Mouse (Mus musculus): ENCODE data around the gene Lrp8. TPM values are rescaled to one million over a fixed set of nuclear protein-coding genes. Genes with fewer than 3 reads are reported as not detected.

Gene Lrp8
- total and polyA plus RNA-seq, 3 experiments, result 25.2 to 33.2 TPM; not detected in 1

DNA sequence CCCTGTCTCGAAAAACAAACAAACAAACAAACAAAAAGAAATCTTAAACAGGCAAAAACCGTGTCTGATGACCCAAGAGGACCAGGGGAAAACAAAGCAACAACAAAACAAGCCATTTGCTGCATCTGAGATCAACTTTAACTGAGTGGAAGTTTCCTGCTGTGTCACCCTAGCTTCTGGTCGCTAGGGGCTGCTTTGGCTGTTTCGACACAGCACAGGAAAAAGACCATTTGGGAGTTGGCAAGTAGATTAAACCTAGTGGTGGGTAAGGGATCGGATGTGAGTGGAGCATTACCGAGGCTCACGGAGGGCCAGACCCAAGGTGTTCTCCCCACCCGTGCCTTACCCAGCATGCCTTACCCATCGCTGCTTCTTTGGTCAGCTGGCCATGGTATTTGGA, 104.5 kb downstream of the Lrp8 start:
- no peaks in the 10 kb centered on the region for H3K9me3 ChIP-seq (replicated peaks; ENCODE audit: insufficient read depth, low read length)
- H3K4me1 ChIP-seq (ENCODE audit: control insufficient read depth in 1 of 2, insufficient read depth in 2 of 2, low read length in 2 of 2), result no peaks in the 10 kb centered on the region
- no peak overlapping the region for H3K27ac ChIP-seq (ENCODE audit: control insufficient read depth, low read depth, low read length)
- H3K36me3 ChIP-seq (ENCODE audit: control insufficient read depth in 1 of 2, insufficient read depth in 2 of 2, low read length in 2 of 2), result no peaks in the 10 kb centered on the region
- H3K79me2 ChIP-seq (ENCODE audit: control insufficient read depth, insufficient read depth, low read length, poor library complexity), result no peaks in the 10 kb centered on the region
- H3K27me3 ChIP-seq (ENCODE audit: control insufficient read depth in 1 of 2, insufficient read depth in 2 of 2, low read length in 2 of 2), result no peaks in the 10 kb centered on the region
- no peak overlapping the region for H3K9ac ChIP-seq (ENCODE audit: control insufficient read depth, low read depth, low read length, poor library complexity, severe bottlenecking)
- no peak for TF ChIP-seq KAT2A (conservative IDR thresholded peaks at IDR 0.05; ENCODE audit: low read depth, low read length)
- TF ChIP-seq ZNF384 (IDR thresholded peaks at IDR 0.05; ENCODE audit: low read depth, low read length), result no peak
- DNase-seq (ENCODE audit: low read depth, low spot score), result no peak
- no peak overlapping the region for H3K4me3 ChIP-seq (ENCODE audit: control insufficient read depth in 1 of 2, insufficient read depth in 1 of 2, low read depth in 2 of 2, low read length in 2 of 2)

DNA sequence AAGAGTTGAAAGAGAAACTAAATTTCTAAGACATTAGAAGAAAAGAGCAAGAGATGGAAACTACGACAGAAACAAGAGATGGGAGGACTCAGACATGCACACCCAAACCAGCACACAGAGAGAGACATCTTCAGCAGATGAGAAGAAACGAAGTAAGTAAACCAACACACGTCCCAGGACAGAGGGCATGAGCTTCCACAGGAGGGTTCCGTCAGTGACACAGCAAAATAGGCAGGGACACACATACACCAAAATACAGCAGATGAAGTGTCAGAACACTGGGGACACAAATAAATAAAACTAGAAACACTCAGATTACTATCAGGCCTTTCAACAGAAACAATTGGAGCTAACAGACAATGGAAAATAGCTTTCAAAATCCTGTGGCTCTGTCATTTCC, 108.0 kb downstream of the Lrp8 start:
- TF ChIP-seq BHLHE40 (IDR thresholded peaks at IDR 0.05; ENCODE audit: borderline replicate concordance, low read depth, low read length) (no peak), RCOR1 (IDR thresholded peaks at IDR 0.05; ENCODE audit: low read depth, low read length) (no peak), CTCF (IDR thresholded peaks at IDR 0.05 in 2 of 3, conservative IDR thresholded peaks at IDR 0.05 in 1 of 3; ENCODE audit: control insufficient read depth in 1 of 3, insufficient read depth in 1 of 3, low read depth in 2 of 3, low read length in 3 of 3, poor library complexity in 1 of 3, severe bottlenecking in 1 of 3) (no peak), MAFK (IDR thresholded peaks at IDR 0.05; ENCODE audit: borderline replicate concordance, low read depth, low read length) (no peak), GABPA (IDR thresholded peaks at IDR 0.05; ENCODE audit: low read depth, low read length) (no peak), KAT2A (conservative IDR thresholded peaks at IDR 0.05; ENCODE audit: low read depth, low read length) (no peak)
- no peaks in the 10 kb centered on the region for H3K79me2 ChIP-seq (ENCODE audit: control insufficient read depth, insufficient read depth, low read length, poor library complexity)
- no peak overlapping the region for H3K9ac ChIP-seq (ENCODE audit: control insufficient read depth, low read depth, low read length, poor library complexity, severe bottlenecking)
- H3K27me3 ChIP-seq (ENCODE audit: control insufficient read depth in 1 of 2, insufficient read depth in 2 of 2, low read length in 2 of 2), result no peaks in the 10 kb centered on the region
- H3K36me3 ChIP-seq (ENCODE audit: control insufficient read depth in 1 of 2, insufficient read depth in 2 of 2, low read length in 2 of 2), result no peaks in the 10 kb centered on the region
- no peak for DNase-seq (ENCODE audit: low read depth, low spot score)
- H3K27ac ChIP-seq (ENCODE audit: control insufficient read depth, low read depth, low read length), result no peak overlapping the region
- H3K4me1 ChIP-seq (ENCODE audit: control insufficient read depth in 1 of 2, insufficient read depth in 2 of 2, low read length in 2 of 2), result no peaks in the 10 kb centered on the region
- no peak overlapping the region for H3K4me3 ChIP-seq (ENCODE audit: control insufficient read depth in 1 of 2, insufficient read depth in 1 of 2, low read depth in 2 of 2, low read length in 2 of 2)
- no peaks in the 10 kb centered on the region for H3K9me3 ChIP-seq (replicated peaks; ENCODE audit: insufficient read depth, low read length)

DNA sequence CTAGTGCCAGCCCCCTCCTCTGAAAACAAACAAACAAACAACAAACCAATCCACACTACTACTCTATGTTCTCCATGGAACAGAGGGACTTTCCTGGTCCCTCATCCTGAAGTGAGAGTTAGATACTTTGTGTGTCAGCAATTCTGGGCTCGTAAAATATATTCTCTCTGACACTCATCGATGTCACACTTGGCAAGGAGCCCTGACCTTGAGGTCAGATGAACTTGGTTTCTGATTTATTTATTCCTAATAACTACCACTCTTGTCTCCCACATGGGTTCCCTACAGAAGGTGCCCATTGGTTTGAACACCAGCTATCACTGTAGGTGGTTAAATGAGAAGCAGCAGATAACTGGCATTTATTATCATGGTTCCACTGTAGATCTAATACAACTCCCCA, 118.3 kb downstream of the Lrp8 start:
- no peaks in the 10 kb centered on the region for H3K27me3 ChIP-seq (ENCODE audit: control insufficient read depth in 1 of 2, insufficient read depth in 2 of 2, low read length in 2 of 2)
- H3K4me1 ChIP-seq (ENCODE audit: control insufficient read depth in 1 of 2, insufficient read depth in 2 of 2, low read length in 2 of 2), result peaks cover 27 to 29% of the 10 kb centered on the region in 2 experiments

More for the DNA sequence above, 118.3 kb downstream of the Lrp8 start:
- H3K9me3 ChIP-seq (replicated peaks; ENCODE audit: insufficient read depth, low read length), result no peaks in the 10 kb centered on the region
- DNase-seq (ENCODE audit: low read depth, low spot score), result no peak
- peaks cover 3% of the 10 kb centered on the region; the same call in 1 of the 2 replicates for H3K79me2 ChIP-seq (ENCODE audit: control insufficient read depth, insufficient read depth, low read length, poor library complexity)
- H3K27ac ChIP-seq (ENCODE audit: control insufficient read depth, low read depth, low read length), result no peak overlapping the region
- peaks cover 0 to 37% of the 10 kb centered on the region in 2 experiments; a peak in 2 of 4 replicates for H3K36me3 ChIP-seq (ENCODE audit: control insufficient read depth in 1 of 2, insufficient read depth in 2 of 2, low read length in 2 of 2)
- no peak overlapping the region for H3K4me3 ChIP-seq (ENCODE audit: control insufficient read depth in 1 of 2, insufficient read depth in 1 of 2, low read depth in 2 of 2, low read length in 2 of 2)
- H3K9ac ChIP-seq (ENCODE audit: control insufficient read depth, low read depth, low read length, poor library complexity, severe bottlenecking), result no peak overlapping the region
- TF ChIP-seq ELF1 (IDR thresholded peaks at IDR 0.05; ENCODE audit: low read depth, low read length) (no peak), NRF1 (IDR thresholded peaks at IDR 0.05; ENCODE audit: insufficient read depth, low read depth, low read length, poor library complexity, severe bottlenecking) (no peak), SIN3A (IDR thresholded peaks at IDR 0.05; ENCODE audit: low read length) (no peak), TBP (IDR thresholded peaks at IDR 0.05; ENCODE audit: low read depth, low read length) (no peak)
